Mouse (Mus musculus): ENCODE data around the gene Fkbp1b. TPM values are rescaled to one million over a fixed set of nuclear protein-coding genes. Genes with fewer than 3 reads are reported as not detected.
A peak's percentile ranks its signal among the peaks of the same experiment; 100 is the strongest.
"Not testable (repeated sequence)": the region's sequence is repeated elsewhere in the genome, so short reads cannot be mapped to it uniquely, and the experiment has no call there.

Fkbp1b gene
- total RNA-seq, 2 experiments from 2014 or later = 55.8 to 57.2 TPM

GRCm38 (mm10) chr12:4842890-4843597 is 1.7 kb upstream of the Fkbp1b start, which contains the start of gene Wdcp:
Gene Wdcp, plus strand, starts transcription at chr12:4843303.
- peak; percentile 83 to 88 for DNase-seq

GRCm38 (mm10) chr12:4842456-4842855 is 1.1 kb upstream of the Fkbp1b start:
- no peak for DNase-seq

GRCm38 (mm10) chr12:4840741-4841140 is 650 bp downstream of the Fkbp1b start:
- no peak for DNase-seq

GRCm38 (mm10) chr12:4840010-4840409 is 1.4 kb downstream of the Fkbp1b start:
- no peak for DNase-seq

DNA sequence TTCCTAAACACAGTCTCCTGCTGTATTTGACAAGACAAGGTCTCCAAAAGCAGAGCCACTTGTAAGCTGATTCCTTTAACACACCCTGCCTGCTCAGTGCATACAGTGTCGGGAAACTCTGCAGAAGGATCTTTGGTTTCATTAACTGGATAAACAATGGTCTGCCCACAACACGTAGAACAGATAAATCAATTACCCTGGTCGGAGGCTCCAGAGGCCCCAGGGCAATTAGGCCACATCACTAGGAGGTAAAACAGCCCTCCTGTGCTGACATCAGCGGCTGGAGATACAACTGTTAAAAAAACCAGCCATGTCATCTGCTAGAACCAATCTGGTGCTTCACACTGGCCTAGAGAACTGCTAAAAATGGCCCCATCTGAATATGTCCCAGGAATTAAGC is 4.4 kb downstream of the Fkbp1b start:
- DNase-seq = no peak

DNA sequence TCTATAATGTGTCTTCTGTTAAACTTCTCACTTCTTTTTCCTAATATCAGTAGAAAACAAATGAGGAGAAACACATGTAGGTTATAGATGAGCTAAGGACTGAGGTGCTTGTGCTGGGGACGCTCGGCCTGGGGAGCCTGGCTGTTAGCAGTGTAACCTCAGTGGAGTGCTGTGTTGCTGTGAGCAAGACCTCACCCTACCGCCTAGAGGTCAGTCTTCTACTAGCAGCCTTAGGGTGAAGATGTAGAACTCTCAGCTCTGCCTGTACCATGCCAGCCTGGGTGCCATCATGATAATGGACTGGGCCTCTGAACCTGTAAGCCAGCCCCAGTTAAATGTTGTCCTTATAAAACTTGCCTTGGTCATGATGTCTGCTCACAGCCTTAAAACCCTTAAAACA is 14.1 kb downstream of the Fkbp1b start:
- DNase-seq = no peak

GRCm38 (mm10) chr12:4817361-4818101 is 23.9 kb downstream of the Fkbp1b start, which contains the start of gene Sf3b6:
Gene Sf3b6, plus strand, starts transcription at chr12:4817544.
- DNase-seq = peak; percentile 97

DNA sequence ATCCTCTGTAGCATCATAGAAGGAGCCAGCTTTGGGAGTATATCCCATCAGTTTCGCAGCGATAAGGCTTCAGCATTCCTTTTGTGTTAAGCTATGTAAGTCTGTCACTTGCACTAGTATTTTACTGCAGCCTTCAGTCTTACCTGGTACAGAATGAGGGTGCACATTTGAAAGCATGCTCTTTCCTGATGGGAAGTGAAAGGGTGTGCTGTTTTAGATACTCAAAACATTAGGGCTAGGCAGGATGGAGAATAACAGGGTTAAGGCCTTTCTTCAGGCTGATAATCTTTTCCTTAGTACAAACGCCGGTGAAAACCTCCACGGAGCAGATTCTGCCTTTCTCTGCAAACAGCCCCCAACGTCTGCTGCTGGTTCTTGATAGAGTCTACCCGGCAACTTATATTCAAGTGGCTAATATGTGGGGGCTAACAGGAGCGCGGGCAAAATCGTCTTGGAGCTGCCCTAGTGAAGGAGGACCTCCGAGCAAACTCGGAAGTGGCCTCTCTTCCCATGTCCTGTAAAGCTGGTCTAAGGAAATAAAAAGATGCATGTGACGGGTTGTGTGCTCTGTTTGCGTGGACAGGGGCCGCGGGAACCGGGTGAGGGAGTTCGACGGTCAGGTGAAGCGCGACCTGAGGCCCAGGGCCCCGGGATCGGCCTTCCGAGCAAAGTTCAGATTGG is 24.6 kb downstream of the Fkbp1b start:
- DNase-seq = no peak

DNA sequence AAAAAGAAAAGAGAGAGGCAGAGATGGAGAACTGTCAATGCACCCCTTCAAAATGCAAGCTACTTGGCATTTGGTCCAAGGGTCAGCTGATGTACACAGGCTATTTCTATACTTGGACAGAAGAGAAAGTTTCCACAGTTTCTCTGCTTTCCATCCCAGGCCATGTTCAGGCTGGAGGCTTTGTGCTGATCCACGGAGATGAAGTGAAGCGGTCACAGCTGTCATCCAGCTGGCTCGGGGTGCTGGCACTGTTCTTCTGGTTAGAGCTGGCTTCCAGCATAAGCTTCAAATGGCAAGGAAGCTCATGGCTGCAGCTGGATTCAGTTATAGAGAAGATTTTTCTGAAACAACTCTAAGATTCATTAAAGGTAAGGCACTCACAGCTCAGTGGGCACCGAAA is 27.8 kb downstream of the Fkbp1b start:
- no peak for DNase-seq

GRCm38 (mm10) chr12:4811705-4812104 is 29.7 kb downstream of the Fkbp1b start:
- DNase-seq = no peak

DNA sequence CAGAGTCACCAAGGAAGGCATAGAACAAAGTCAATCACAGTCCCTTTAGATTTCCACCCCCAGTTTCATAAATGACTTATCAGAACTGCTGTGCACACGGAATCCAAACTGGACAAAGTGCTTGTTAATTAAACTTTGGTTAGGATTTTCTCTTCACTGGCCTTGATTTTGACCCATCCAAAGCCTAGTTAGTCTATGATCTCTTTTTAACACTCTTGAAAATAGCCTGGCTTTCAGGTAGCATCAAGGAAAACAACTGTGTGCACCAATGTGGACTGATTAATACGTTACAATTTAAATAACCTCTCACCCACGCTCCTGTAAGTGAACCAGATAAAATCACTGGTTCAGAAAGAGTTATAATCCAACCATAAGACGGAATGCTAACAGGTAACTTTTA is 30.4 kb downstream of the Fkbp1b start:
- no peak for DNase-seq

DNA sequence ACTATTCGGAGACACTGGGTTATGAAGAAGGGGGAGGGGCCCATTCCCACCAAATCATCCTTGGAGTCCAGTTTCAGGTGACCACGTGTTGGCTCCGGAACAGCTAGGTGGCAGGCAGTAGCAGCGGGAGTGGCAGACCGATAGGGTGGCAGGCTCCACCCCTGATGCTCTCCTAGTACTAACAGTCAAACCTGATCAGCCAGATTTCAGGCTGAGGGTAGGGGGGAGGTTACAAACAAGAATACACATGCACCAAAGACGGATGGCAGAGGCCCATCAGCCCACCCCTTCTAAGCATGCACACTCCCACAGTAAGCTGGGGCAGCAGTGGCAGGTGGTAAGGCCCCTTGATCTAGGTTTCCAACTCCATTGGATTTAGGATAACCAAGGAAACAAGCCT is 43.9 kb downstream of the Fkbp1b start:
- not testable (repeated sequence) for DNase-seq

DNA sequence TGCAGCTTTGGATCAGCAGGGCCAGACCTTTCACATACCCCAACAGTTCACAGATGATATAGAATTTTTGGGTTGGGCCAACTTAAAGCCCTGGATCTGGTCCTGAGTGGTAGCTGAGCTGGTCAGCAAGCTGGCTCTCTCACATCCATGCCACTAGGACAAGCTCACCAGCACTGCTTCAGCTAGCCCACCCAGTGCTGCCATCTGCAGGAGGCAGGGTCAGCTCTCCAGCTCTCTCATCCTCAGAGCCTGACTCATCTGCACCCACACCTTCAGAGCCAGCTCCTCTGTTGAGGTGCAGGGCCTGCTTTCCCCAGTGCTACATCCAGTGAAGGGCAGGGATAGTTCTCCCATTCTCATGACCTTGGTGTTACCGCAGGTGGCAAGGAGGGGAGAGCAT is 47.7 kb downstream of the Fkbp1b start:
- no peak for DNase-seq

DNA sequence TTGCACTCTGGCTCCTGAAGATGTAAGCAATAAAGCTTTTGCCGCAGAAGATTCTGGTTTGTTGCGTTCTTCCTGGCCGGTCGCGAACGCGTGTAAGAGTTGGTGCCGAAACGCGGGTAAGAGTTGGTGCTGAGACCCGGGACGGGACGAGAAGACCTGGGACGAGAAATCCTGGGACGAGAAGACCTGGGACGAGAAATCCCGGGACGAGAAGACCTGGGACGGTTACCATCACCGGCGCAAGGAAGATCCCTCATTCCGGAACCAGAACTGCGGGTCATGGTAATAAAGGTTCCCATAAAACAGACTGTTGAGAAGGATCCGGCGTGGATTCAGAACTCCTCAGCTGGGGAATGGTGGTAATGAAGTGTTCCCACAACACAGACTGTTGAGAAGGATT is 53.3 kb downstream of the Fkbp1b start:
- DNase-seq = not testable (repeated sequence)

DNA sequence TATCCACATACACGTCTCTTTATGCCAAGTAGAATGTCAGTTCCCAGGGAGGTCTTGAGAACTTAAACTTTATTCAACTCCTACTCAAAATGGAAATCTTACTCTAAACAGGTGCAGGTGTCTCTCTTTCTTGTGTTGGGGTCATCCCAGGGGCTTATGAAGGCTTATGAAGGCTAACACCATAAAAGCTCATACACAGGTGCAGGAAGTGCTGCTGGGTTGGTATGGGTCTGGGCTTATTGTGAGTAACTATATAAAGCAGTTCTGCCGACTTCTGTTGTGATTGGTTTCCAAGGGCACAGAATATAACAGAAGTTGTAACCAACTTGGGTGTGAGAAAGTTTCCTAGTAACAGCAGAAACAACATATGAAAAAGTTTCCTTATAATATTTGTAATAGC is 56.9 kb downstream of the Fkbp1b start:
- DNase-seq = no peak

DNA sequence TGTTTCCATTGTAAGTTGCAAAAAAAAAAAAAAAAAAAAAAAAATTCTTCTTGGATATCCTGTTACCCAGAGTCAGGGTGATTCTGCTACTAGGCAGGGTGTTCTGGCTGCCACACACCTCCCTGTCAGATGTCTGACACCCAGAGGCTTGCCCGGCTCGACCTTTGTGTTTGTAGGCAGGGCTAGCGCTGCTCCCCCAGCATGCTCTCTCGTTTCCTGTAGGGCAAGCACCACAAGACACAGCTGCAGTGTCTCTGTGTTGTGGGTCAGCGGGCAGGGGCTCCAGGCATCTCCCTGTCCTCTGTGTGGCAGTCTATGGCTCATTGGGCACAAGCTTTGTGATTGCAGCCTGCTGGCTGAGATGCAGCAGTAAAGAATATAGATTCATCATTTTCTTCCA is 57.8 kb downstream of the Fkbp1b start:
- DNase-seq = no peak

Other genes starting within 250 kb of the Fkbp1b start
- gene Itsn2, start 249.0 kb downstream of the Fkbp1b start, total RNA-seq (2021) = 100 to 1,000 TPM in 1 of 2 experiments, 10 to 100 TPM in 1; 87.2 to 104 TPM
- not detected for gene Gm3625, start 248.7 kb downstream of the Fkbp1b start, total RNA-seq (2021)
- gene Fam228a, start 103.2 kb downstream of the Fkbp1b start, total RNA-seq (2021) = 1 to 10 TPM; 2.2 to 4.1 TPM
- 10 to 100 TPM; 10.3 to 10.6 TPM for gene Pfn4, start 72.6 kb downstream of the Fkbp1b start, total RNA-seq (2021)
- gene Fam228b, start 72.3 kb downstream of the Fkbp1b start, total RNA-seq (2021) = 10 to 100 TPM; 17.5 to 25.6 TPM
- gene Sf3b6, start 24.0 kb downstream of the Fkbp1b start, total RNA-seq (2021) = 10 to 100 TPM; 83.2 to 96.7 TPM
- gene Wdcp, start 1.7 kb upstream of the Fkbp1b start, total RNA-seq (2021) = 10 to 100 TPM; 12.5 to 14.3 TPM
- gene Mfsd2b, start 32.8 kb upstream of the Fkbp1b start, total RNA-seq (2021) = under 1 TPM; 0.35 to 0.56 TPM
- 10 to 100 TPM; 44.3 to 46.8 TPM for gene Ubxn2a, start 66.1 kb upstream of the Fkbp1b start, total RNA-seq (2021)
- gene Atad2b, start 75.8 kb upstream of the Fkbp1b start, total RNA-seq (2021) = 10 to 100 TPM; 36.6 to 38.3 TPM